Mouse (Mus musculus): ENCODE results near the gene Cib3. TPM values are rescaled to one million over a fixed set of nuclear protein-coding genes. Genes with fewer than 3 reads are reported as not detected.

Gene Cib3
- not detected for polyA plus RNA-seq (2014; fragmentation: Illumina TruSeq; extraction: RNeasy Lipid Tissue Mini Kit (QIAGEN cat#74804); ENCODE audit: low read depth, low replicate concordance)

GRCm38 (mm10) chr8:72212751-72213150 lies at the start of gene Cib3:
Cib3 (minus strand) TSS chr8:72212837.

GRCm38 (mm10) chr8:72239499-72240402 lies 27.1 kb upstream of the Cib3 start, which contains the start of gene Ap1m1:
Ap1m1 (plus strand) TSS chr8:72240018.

DNA sequence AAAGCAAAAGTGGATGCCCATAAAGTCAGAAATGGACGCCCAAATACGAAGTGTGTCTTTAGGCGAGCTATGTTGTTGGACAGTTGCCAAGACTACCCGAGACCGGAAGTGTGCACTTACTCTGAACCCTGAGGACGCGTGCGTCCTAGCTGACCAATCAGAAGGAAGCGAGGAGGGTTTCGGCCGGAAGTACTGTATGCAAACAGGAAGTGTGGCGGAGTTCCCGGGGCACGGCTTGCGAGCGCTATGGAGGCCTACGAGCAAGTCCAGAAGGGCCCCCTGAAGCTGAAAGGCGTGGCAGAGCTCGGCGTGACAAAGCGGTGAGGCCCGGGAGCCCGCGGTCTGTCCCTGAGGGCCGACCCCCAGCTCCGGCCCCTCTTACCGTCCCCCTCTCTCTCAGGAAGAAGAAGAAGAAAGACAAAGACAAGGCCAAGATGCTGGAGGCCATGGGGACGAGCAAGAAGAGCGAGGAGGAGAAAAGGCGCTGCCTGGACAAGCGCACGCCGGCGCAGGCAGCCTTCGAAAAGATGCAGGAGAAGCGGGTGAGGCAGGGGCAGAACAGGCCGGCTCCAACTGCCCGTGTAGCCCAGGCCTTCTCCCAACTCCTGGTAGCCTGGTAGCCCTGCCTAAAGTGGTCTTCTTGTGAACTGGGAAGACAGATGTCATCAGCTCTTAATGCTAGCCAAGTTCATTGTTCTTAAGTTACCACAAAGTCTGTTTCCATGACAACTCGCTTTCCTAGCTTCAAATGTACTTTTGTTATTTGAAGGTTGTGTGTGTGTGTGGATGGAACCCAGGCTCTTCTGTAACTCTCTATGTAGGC lies 7.1 kb upstream of the Cib3 start, which contains the start of gene Fam32a:
Fam32a (plus strand) TSS at position 190 of the 823 bp plus-strand sequence.

DNA sequence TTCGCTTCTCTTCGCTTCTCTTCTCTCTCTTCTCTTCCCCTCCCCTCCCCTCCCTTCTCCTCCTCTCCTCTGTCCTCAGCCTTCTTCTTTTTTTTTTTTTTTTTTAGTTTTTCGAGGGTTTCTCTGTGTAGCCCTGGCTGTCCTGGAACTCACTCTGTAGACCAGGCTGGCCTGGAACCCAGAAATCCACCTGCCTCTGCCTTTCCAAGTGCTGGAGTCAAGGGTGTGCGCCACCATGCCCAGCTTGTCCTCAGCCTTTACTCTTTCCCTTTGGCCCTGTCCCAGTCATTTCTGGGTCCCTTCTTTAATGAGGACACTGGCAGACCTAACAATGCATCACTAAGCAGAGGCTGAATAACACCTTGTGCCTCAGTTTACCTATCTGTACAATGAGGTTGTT lies 899 bp upstream of the Cib3 start, which contains the start of gene Gm11034:
Gm11034 (minus strand) TSS at position 101 of the 400 bp plus-strand sequence.

GRCm38 (mm10) chr8:72189417-72190214 lies 23.0 kb downstream of the Cib3 start, which contains the start of gene Hsh2d:
Hsh2d (plus strand) TSS chr8:72189638.

GRCm38 (mm10) chr8:72160707-72161697 lies 51.6 kb downstream of the Cib3 start, which contains the start of gene Rab8a:
Rab8a (plus strand) TSS chr8:72161200.

Other genes starting within 250 kb of the Cib3 start
- gene Cyp4f18, start 203.2 kb downstream of the Cib3 start, polyA plus RNA-seq (2014; fragmentation: Illumina TruSeq; extraction: RNeasy Lipid Tissue Mini Kit (QIAGEN cat#74804); ENCODE audit: low read depth, low replicate concordance), result not detected
- gene Olfr372, start 171.6 kb downstream of the Cib3 start, polyA plus RNA-seq (2014; fragmentation: Illumina TruSeq; extraction: RNeasy Lipid Tissue Mini Kit (QIAGEN cat#74804); ENCODE audit: low read depth, low replicate concordance), result not detected
- gene Olfr373, start 129.7 kb downstream of the Cib3 start, polyA plus RNA-seq (2014; fragmentation: Illumina TruSeq; extraction: RNeasy Lipid Tissue Mini Kit (QIAGEN cat#74804); ENCODE audit: low read depth, low replicate concordance), result not detected
- not detected for gene Olfr374, start 105.8 kb downstream of the Cib3 start, polyA plus RNA-seq (2014; fragmentation: Illumina TruSeq; extraction: RNeasy Lipid Tissue Mini Kit (QIAGEN cat#74804); ENCODE audit: low read depth, low replicate concordance)
- 294 TPM for gene Tpm4, start 77.9 kb downstream of the Cib3 start, polyA plus RNA-seq (2014; fragmentation: Illumina TruSeq; extraction: RNeasy Lipid Tissue Mini Kit (QIAGEN cat#74804); ENCODE audit: low read depth, low replicate concordance)
- 51.6 TPM for gene Rab8a, start 51.6 kb downstream of the Cib3 start, polyA plus RNA-seq (2014; fragmentation: Illumina TruSeq; extraction: RNeasy Lipid Tissue Mini Kit (QIAGEN cat#74804); ENCODE audit: low read depth, low replicate concordance)
- not detected for gene Hsh2d, start 23.2 kb downstream of the Cib3 start, polyA plus RNA-seq (2014; fragmentation: Illumina TruSeq; extraction: RNeasy Lipid Tissue Mini Kit (QIAGEN cat#74804); ENCODE audit: low read depth, low replicate concordance)
- gene Gm11034, start 799 bp upstream of the Cib3 start, polyA plus RNA-seq (2014; fragmentation: Illumina TruSeq; extraction: RNeasy Lipid Tissue Mini Kit (QIAGEN cat#74804); ENCODE audit: low read depth, low replicate concordance), result not detected
- 66.1 TPM for gene Fam32a, start 6.9 kb upstream of the Cib3 start, polyA plus RNA-seq (2014; fragmentation: Illumina TruSeq; extraction: RNeasy Lipid Tissue Mini Kit (QIAGEN cat#74804); ENCODE audit: low read depth, low replicate concordance)
- 7.8 TPM for gene Ap1m1, start 27.2 kb upstream of the Cib3 start, polyA plus RNA-seq (2014; fragmentation: Illumina TruSeq; extraction: RNeasy Lipid Tissue Mini Kit (QIAGEN cat#74804); ENCODE audit: low read depth, low replicate concordance)
- gene Gm10282, start 92.4 kb upstream of the Cib3 start, polyA plus RNA-seq (2014; fragmentation: Illumina TruSeq; extraction: RNeasy Lipid Tissue Mini Kit (QIAGEN cat#74804); ENCODE audit: low read depth, low replicate concordance), result 1.4 TPM
- 8.0 TPM for gene Klf2, start 106.2 kb upstream of the Cib3 start, polyA plus RNA-seq (2014; fragmentation: Illumina TruSeq; extraction: RNeasy Lipid Tissue Mini Kit (QIAGEN cat#74804); ENCODE audit: low read depth, low replicate concordance)
- 20.1 TPM for gene Eps15l1, start 208.6 kb upstream of the Cib3 start, polyA plus RNA-seq (2014; fragmentation: Illumina TruSeq; extraction: RNeasy Lipid Tissue Mini Kit (QIAGEN cat#74804); ENCODE audit: low read depth, low replicate concordance)
- gene Calr3, start 231.0 kb upstream of the Cib3 start, polyA plus RNA-seq (2014; fragmentation: Illumina TruSeq; extraction: RNeasy Lipid Tissue Mini Kit (QIAGEN cat#74804); ENCODE audit: low read depth, low replicate concordance), result 2.4 TPM
- gene 1700030K09Rik, start 231.0 kb upstream of the Cib3 start, polyA plus RNA-seq (2014; fragmentation: Illumina TruSeq; extraction: RNeasy Lipid Tissue Mini Kit (QIAGEN cat#74804); ENCODE audit: low read depth, low replicate concordance), result 0.89 TPM